Mouse (Mus musculus) common myeloid progenitor, adult 5-6 weeks (primary cell): ENCODE results near the gene Krt13. TPM values are rescaled to one million over a fixed set of nuclear protein-coding genes. Genes with fewer than 3 reads are reported as not detected.

Experiments used
- ATAC-seq: replicated peaks from 2 replicates; pipeline ENCODE4 v1.8.0; 2016; ENCODE audit warnings: low read depth, mild to moderate bottlenecking, moderate TSS enrichment, inconsistent platforms; ENCODE audit not compliant: poor library complexity, severe bottlenecking
- total RNA-seq: library from RNA; stranded (forward); fragments of 200-1000, 187-1606 nt; gene quantifications from 2 replicates; pipeline ENCODE4 v1.2.3, GENCODE M21; 2017

Gene Krt13
- total RNA-seq, 1 experiment from 2014 or later, result not detected

GRCm38 (mm10) chr11:100120331-100120730, 1.0 kb downstream of the Krt13 start:
- ATAC-seq, result no peak

- ATAC-seq, result no peak
These were observed 7.7 kb downstream of the Krt13 start for GRCm38 (mm10) chr11:100113742-100114029.

GRCm38 (mm10) chr11:100112935-100113741, 8.2 kb downstream of the Krt13 start:
- ATAC-seq, result no peak

- ATAC-seq, result no peak
These were observed 15.7 kb downstream of the Krt13 start, which contains the start of gene Krt36 for GRCm38 (mm10) chr11:100105576-100106122. Gene Krt36 (minus strand): TSS chr11:100105626.

- ATAC-seq, result no peak
These were observed 18.5 kb downstream of the Krt13 start for GRCm38 (mm10) chr11:100102693-100103429.

- no peak for ATAC-seq
These were observed 21.0 kb downstream of the Krt13 start for GRCm38 (mm10) chr11:100100391-100100790.

- no peak for ATAC-seq
These were observed 23.5 kb downstream of the Krt13 start for GRCm38 (mm10) chr11:100097819-100098218.

GRCm38 (mm10) chr11:100096141-100096540, 25.2 kb downstream of the Krt13 start, which contains the start of gene Krt35:
Gene Krt35 (minus strand): TSS chr11:100096241.
- ATAC-seq, result no peak

- no peak for ATAC-seq
These were observed 32.9 kb downstream of the Krt13 start for GRCm38 (mm10) chr11:100088378-100089025.

- ATAC-seq, result no peak
These were observed 33.5 kb downstream of the Krt13 start, which contains the start of gene Krt32 for GRCm38 (mm10) chr11:100087861-100088260. Gene Krt32 (minus strand): TSS chr11:100088226.

GRCm38 (mm10) chr11:100073873-100074272, 47.5 kb downstream of the Krt13 start:
- no peak for ATAC-seq

Other genes starting within 250 kb of the Krt13 start
- not detected in 2 replicates for gene Krtap9-1, start 248.2 kb downstream of the Krt13 start, total RNA-seq
- gene Gm11567, start 242.4 kb downstream of the Krt13 start, total RNA-seq, result not detected in 2 replicates
- not detected in 2 replicates for gene Krtap31-1, start 213.6 kb downstream of the Krt13 start, total RNA-seq
- gene Gm11565, start 206.8 kb downstream of the Krt13 start, total RNA-seq, result not detected in 2 replicates
- gene Krtap31-2, start 185.3 kb downstream of the Krt13 start, total RNA-seq, result not detected in 2 replicates
- gene Krtap9-5, start 173.1 kb downstream of the Krt13 start, total RNA-seq, result not detected in 2 replicates
- not detected in 2 replicates for gene Krtap29-1, start 142.5 kb downstream of the Krt13 start, total RNA-seq
- gene Krtap16-1, start 135.0 kb downstream of the Krt13 start, total RNA-seq, result not detected in 2 replicates
- not detected in 2 replicates for gene Krtap17-1, start 127.6 kb downstream of the Krt13 start, total RNA-seq
- gene Krt33a, start 105.4 kb downstream of the Krt13 start, total RNA-seq, result not detected in 2 replicates
- gene Krt33b, start 91.7 kb downstream of the Krt13 start, total RNA-seq, result not detected in 2 replicates
- not detected in 2 replicates for gene Krt34, start 80.0 kb downstream of the Krt13 start, total RNA-seq
- gene Krt31, start 71.0 kb downstream of the Krt13 start, total RNA-seq, result not detected in 2 replicates
- gene Krt32, start 33.3 kb downstream of the Krt13 start, total RNA-seq, result not detected in 2 replicates
- not detected in 2 replicates for gene Krt35, start 25.3 kb downstream of the Krt13 start, total RNA-seq
- not detected in 2 replicates for gene Krt36, start 15.9 kb downstream of the Krt13 start, total RNA-seq
- not detected in 2 replicates for gene Krt15, start 14.4 kb upstream of the Krt13 start, total RNA-seq
- gene Krt19, start 27.1 kb upstream of the Krt13 start, total RNA-seq, result not detected in 2 replicates
- not detected in 2 replicates for gene Krt9, start 71.7 kb upstream of the Krt13 start, total RNA-seq
- gene Krt14, start 86.0 kb upstream of the Krt13 start, total RNA-seq, result not detected in 2 replicates
- gene Krt16, start 127.3 kb upstream of the Krt13 start, total RNA-seq, result not detected in 2 replicates
- not detected in 2 replicates for gene Krt17, start 139.5 kb upstream of the Krt13 start, total RNA-seq
- not detected in 2 replicates for gene Krt42, start 148.3 kb upstream of the Krt13 start, total RNA-seq
- gene Eif1, start 198.3 kb upstream of the Krt13 start, total RNA-seq, result 220 and 411 TPM in 2 replicates
- gene Gast, start 212.8 kb upstream of the Krt13 start, total RNA-seq, result not detected in 2 replicates
- gene Hap1, start 234.6 kb upstream of the Krt13 start, total RNA-seq, result not detected in 2 replicates